Mouse (Mus musculus) cerebellum, postnatal 25 days (tissue): Measurements from ENCODE around the gene Hsbp1.

Experiments
- DNase-seq, 2 experiments: peaks; one replicate each; pipeline ENCODE4 v3.0.0; 2021; ENCODE audit warnings: mixed read lengths in 2 of 2

Gene Hsbp1

DNA sequence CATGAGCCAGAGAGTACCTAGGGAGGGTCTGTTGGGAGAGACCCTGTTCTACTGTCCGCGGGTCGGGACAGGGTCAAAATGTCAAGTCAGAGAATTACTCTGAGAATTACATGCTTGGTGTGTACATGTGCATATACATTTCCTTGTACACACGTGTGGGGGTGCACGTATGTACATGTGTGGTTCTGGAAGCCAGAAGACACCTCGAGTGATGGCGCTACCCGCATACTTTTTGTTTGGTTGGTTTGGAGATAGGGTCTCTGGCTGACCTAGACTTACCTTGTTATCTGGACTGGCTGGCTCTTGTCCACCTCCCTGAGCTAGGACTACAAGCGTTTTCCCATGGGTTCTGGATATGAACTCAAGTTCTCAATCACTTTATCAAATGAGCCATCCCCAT lies 49.8 kb downstream of the Hsbp1 start:
- DNase-seq, result no peak

DNA sequence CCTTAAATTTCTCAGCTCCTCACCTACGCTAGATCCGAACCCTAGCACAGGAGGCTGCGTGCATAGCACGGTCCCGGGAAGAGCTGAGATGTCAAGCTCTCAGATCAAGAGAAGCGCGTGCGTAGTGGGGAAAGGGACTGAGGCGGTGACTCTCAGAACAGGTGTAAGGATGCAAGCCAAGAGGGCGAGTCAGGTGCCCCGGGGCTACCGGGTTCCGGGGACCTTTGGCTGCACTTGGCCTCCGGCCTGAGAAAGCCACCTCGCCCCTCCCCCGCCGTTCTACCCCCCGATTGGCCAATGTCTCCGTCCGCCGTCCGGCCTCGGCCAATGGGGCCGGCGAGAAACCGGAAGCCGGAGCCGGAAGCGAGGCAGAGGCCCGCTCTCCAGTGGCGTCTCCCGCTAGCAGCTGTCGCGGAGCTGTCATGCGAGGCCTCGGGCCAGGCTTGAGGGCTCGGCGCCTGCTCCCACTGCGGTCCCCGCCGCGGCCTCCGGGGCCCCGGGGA lies 50.3 kb downstream of the Hsbp1 start, which contains the start of gene Mlycd:
Gene Mlycd, plus strand, starts transcription at position 355 of the 503 bp plus-strand sequence.
- peak; percentile 94 to 97 for DNase-seq

DNA sequence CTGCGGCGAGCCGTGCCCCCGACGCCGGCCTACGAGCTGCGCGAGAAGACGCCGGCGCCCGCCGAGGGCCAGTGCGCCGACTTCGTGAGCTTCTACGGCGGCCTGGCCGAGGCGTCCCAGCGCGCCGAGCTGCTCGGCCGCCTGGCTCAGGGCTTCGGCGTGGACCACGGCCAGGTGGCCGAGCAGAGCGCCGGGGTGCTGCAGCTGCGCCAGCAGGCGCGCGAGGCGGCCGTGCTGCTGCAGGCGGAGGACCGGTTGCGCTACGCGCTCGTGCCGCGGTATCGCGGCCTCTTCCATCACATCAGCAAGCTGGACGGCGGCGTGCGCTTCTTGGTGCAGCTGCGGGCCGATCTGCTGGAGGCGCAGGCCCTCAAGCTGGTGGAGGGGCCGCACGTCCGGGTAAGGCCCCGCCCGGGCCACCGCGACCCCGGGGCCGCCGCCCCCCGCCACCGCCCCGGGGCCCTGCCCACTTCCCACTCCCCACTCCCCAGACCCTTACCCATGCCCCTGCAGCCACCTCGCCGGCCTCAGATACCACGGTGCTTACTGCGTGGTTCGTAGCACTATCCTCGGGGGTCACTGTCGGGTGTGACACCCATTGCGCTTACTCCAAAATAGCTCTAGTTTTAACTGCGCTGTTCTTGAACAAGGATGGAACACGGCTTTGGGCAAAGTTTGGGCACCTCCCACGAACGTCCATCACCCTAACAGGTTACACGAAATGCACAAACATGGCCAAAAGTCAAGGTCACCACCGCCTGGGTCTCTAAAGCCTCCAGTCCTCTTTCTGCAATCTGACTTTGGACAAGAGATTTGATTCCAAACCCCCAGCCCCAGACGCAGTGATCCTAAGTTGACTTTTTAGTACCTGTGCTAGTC lies 51.0 kb downstream of the Hsbp1 start:
- no peak for DNase-seq
